Mouse (Mus musculus): ENCODE measurements at regions not wholly inside any gene's neighbourhood (a gene's known extent, or its start where the extent isn't known, plus 50 kb on each side); places are given as distances from the start of the nearest gene placed in this dataset.

GRCm38 (mm10) chr1:186435336-186435972 is 270.3 kb downstream of the Tgfb2 start:
- Histone ChIP-seq H3K4me3 (replicated peaks; ENCODE audit: low read depth, low read length) (no peak overlapping the region), H3K36me3 (ENCODE audit: insufficient read depth, low read length) (no peaks in the 10 kb centered on the region), H3K9me3 (replicated peaks; ENCODE audit: low read length) (no peaks in the 10 kb centered on the region), H3K27ac (no peak overlapping the region), H3K4me2 (ENCODE audit: low read length) (peak overlapping the region; percentile 10; the same call in 1 of the 2 replicates), H3K4me1 (replicated peaks; ENCODE audit: insufficient read depth, low read length) (no peaks in the 10 kb centered on the region), H3K9ac (ENCODE audit: low read depth, low read length) (no peak overlapping the region), H3K27me3 (ENCODE audit: insufficient read depth, low read length) (no peaks in the 10 kb centered on the region)
- DNase-seq (ENCODE audit: low spot score): peak; percentile 66
- TF ChIP-seq CTCF (IDR thresholded peaks at IDR 0.05; ENCODE audit: low read depth): no peak
- ATAC-seq (replicated peaks; ENCODE audit: low FRiP score, low read depth): no peak
- WGBS: 22% methylated on average over 12 of the region's 12 CpGs

- ATAC-seq (replicated peaks; ENCODE audit: low FRiP score, low read depth): no peak
- H3K9ac ChIP-seq (ENCODE audit: low read depth, low read length): no peak overlapping the region
- 12% methylated on average over 9 of the region's 9 CpGs for WGBS
- peak; percentile 77 for DNase-seq (ENCODE audit: low spot score)
- H3K4me2 ChIP-seq (ENCODE audit: low read length): peak overlapping the region; percentile 10; the same call in 1 of the 2 replicates
- no peak overlapping the region for H3K4me3 ChIP-seq (replicated peaks; ENCODE audit: low read depth, low read length)
- H3K36me3 ChIP-seq (ENCODE audit: insufficient read depth, low read length): no peaks in the 10 kb centered on the region
- H3K9me3 ChIP-seq (replicated peaks; ENCODE audit: low read length): no peaks in the 10 kb centered on the region
- H3K27ac ChIP-seq: no peak overlapping the region
- H3K4me1 ChIP-seq (replicated peaks; ENCODE audit: insufficient read depth, low read length): no peaks in the 10 kb centered on the region
- no peaks in the 10 kb centered on the region for H3K27me3 ChIP-seq (ENCODE audit: insufficient read depth, low read length)
- no peak for TF ChIP-seq CTCF (IDR thresholded peaks at IDR 0.05; ENCODE audit: low read depth)
Measured at GRCm38 (mm10) chr1:186434782-186435181, 271.0 kb downstream of the Tgfb2 start.

GRCm38 (mm10) chr1:186434007-186434406 is 271.8 kb downstream of the Tgfb2 start:
- ATAC-seq (replicated peaks; ENCODE audit: low FRiP score, low read depth): no peak
- 75% methylated on average over 2 of the region's 2 CpGs for WGBS
- TF ChIP-seq CTCF (IDR thresholded peaks at IDR 0.05; ENCODE audit: low read depth): no peak
- Histone ChIP-seq H3K36me3 (ENCODE audit: insufficient read depth, low read length) (no peaks in the 10 kb centered on the region), H3K27ac (no peak overlapping the region), H3K9me3 (replicated peaks; ENCODE audit: low read length) (no peaks in the 10 kb centered on the region), H3K4me2 (ENCODE audit: low read length) (no peak overlapping the region), H3K4me1 (replicated peaks; ENCODE audit: insufficient read depth, low read length) (no peaks in the 10 kb centered on the region), H3K27me3 (ENCODE audit: insufficient read depth, low read length) (no peaks in the 10 kb centered on the region), H3K9ac (ENCODE audit: low read depth, low read length) (no peak overlapping the region), H3K4me3 (replicated peaks; ENCODE audit: low read depth, low read length) (no peak overlapping the region)
- DNase-seq (ENCODE audit: low spot score): no peak

GRCm38 (mm10) chr1:186433169-186433665 is 272.6 kb downstream of the Tgfb2 start:
- ATAC-seq (replicated peaks; ENCODE audit: low FRiP score, low read depth) (no peak), DNase-seq (ENCODE audit: low spot score) (peak; percentile 40)
- no peak overlapping the region for H3K4me3 ChIP-seq (replicated peaks; ENCODE audit: low read depth, low read length)
- TF ChIP-seq CTCF (IDR thresholded peaks at IDR 0.05; ENCODE audit: low read depth): no peak
- no peaks in the 10 kb centered on the region for H3K27me3 ChIP-seq (ENCODE audit: insufficient read depth, low read length)
- no peak overlapping the region for H3K4me2 ChIP-seq (ENCODE audit: low read length)
- no peak overlapping the region for H3K27ac ChIP-seq
- no peaks in the 10 kb centered on the region for H3K9me3 ChIP-seq (replicated peaks; ENCODE audit: low read length)
- no peaks in the 10 kb centered on the region for H3K36me3 ChIP-seq (ENCODE audit: insufficient read depth, low read length)
- no peak overlapping the region for H3K9ac ChIP-seq (ENCODE audit: low read depth, low read length)
- 69% methylated on average over 7 of the region's 7 CpGs for WGBS
- H3K4me1 ChIP-seq (replicated peaks; ENCODE audit: insufficient read depth, low read length): no peaks in the 10 kb centered on the region

- DNase-seq (ENCODE audit: low spot score) (no peak), ATAC-seq (replicated peaks; ENCODE audit: low FRiP score, low read depth) (no peak)
- Histone ChIP-seq H3K4me1 (replicated peaks; ENCODE audit: insufficient read depth, low read length) (no peaks in the 10 kb centered on the region), H3K27me3 (ENCODE audit: insufficient read depth, low read length) (no peaks in the 10 kb centered on the region), H3K9me3 (replicated peaks; ENCODE audit: low read length) (no peaks in the 10 kb centered on the region), H3K27ac (no peak overlapping the region), H3K9ac (ENCODE audit: low read depth, low read length) (no peak overlapping the region), H3K36me3 (ENCODE audit: insufficient read depth, low read length) (no peaks in the 10 kb centered on the region), H3K4me2 (ENCODE audit: low read length) (no peak overlapping the region), H3K4me3 (replicated peaks; ENCODE audit: low read depth, low read length) (no peak overlapping the region)
- 74% methylated on average over 6 of the region's 6 CpGs for WGBS
- TF ChIP-seq CTCF (IDR thresholded peaks at IDR 0.05; ENCODE audit: low read depth): no peak
Measured at GRCm38 (mm10) chr1:186425421-186425820, 280.4 kb downstream of the Tgfb2 start.

GRCm38 (mm10) chr1:186424084-186424483 is 281.7 kb downstream of the Tgfb2 start:
- H3K4me3 ChIP-seq (replicated peaks; ENCODE audit: low read depth, low read length): no peak overlapping the region
- no peak overlapping the region for H3K9ac ChIP-seq (ENCODE audit: low read depth, low read length)
- no peak for TF ChIP-seq CTCF (IDR thresholded peaks at IDR 0.05; ENCODE audit: low read depth)
- no peaks in the 10 kb centered on the region for H3K27me3 ChIP-seq (ENCODE audit: insufficient read depth, low read length)
- no peak overlapping the region for H3K4me2 ChIP-seq (ENCODE audit: low read length)
- no peaks in the 10 kb centered on the region for H3K4me1 ChIP-seq (replicated peaks; ENCODE audit: insufficient read depth, low read length)
- H3K36me3 ChIP-seq (ENCODE audit: insufficient read depth, low read length): no peaks in the 10 kb centered on the region
- no peak for ATAC-seq (replicated peaks; ENCODE audit: low FRiP score, low read depth)
- 79% methylated on average over 5 of the region's 5 CpGs for WGBS
- H3K27ac ChIP-seq: no peak overlapping the region
- no peak for DNase-seq (ENCODE audit: low spot score)
- no peaks in the 10 kb centered on the region for H3K9me3 ChIP-seq (replicated peaks; ENCODE audit: low read length)

- no peak overlapping the region for H3K4me3 ChIP-seq (replicated peaks; ENCODE audit: low read depth, low read length)
- no peak overlapping the region for H3K9ac ChIP-seq (ENCODE audit: low read depth, low read length)
- H3K9me3 ChIP-seq (replicated peaks; ENCODE audit: low read length): no peaks in the 10 kb centered on the region
- no peak overlapping the region for H3K27ac ChIP-seq
- no peaks in the 10 kb centered on the region for H3K36me3 ChIP-seq (ENCODE audit: insufficient read depth, low read length)
- no peak for DNase-seq (ENCODE audit: low spot score)
- no peak for TF ChIP-seq CTCF (IDR thresholded peaks at IDR 0.05; ENCODE audit: low read depth)
- 57% methylated on average over 1 of the region's 1 CpGs for WGBS
- H3K4me1 ChIP-seq (replicated peaks; ENCODE audit: insufficient read depth, low read length): no peaks in the 10 kb centered on the region
- H3K4me2 ChIP-seq (ENCODE audit: low read length): no peak overlapping the region
- no peak for ATAC-seq (replicated peaks; ENCODE audit: low FRiP score, low read depth)
- no peaks in the 10 kb centered on the region for H3K27me3 ChIP-seq (ENCODE audit: insufficient read depth, low read length)
Measured at GRCm38 (mm10) chr1:186417101-186417500, 288.7 kb downstream of the Tgfb2 start.

Measured in kidney, postnatal 0 days (tissue).